Mouse (Mus musculus) monocyte, adult 5-6 weeks (primary cell): ENCODE measurements around the gene Olfr142. TPM values are rescaled to one million over a fixed set of nuclear protein-coding genes. Genes with fewer than 3 reads are reported as not detected.
"Not testable (repeated sequence)": the region's sequence is repeated elsewhere in the genome, so short reads cannot be mapped to it uniquely, and the experiment has no call there.

Experiments used
- ATAC-seq: fragments of 153-309, 156-312 bp; replicated peaks from 2 replicates; pipeline ENCODE4 v1.8.0; 2017; ENCODE audit warnings: mild to moderate bottlenecking; ENCODE audit not compliant: low TSS enrichment, insufficient number of reproducible peaks, severe bottlenecking, poor library complexity, low FRiP score
- total RNA-seq: library from RNA; stranded (forward); fragments of 200-1000, 200-491, 200-594 nt; gene quantifications from 3 replicates; pipeline ENCODE4 v1.2.3, GENCODE M21; 2017

Gene Olfr142
- not detected in 3 replicates for total RNA-seq

DNA sequence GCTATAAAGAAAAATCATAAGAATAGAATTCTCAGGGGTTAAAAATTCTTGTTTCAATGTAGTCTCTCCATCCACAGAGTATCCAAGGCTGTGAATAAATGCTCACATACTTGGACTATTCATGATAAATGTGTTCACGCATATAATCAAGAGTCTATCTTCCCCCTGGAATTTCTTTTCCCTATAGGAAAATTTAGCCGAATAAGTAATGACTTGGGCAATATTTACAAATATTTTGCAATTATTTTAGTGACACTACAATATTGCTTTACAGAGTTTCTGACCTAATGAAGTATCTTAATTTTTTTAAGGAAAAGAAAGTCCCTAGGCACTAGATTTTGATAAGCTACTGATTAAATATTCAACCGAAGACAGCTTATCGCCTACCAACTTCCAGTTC lies at the start of gene Olfr142:
TSS of gene Olfr142 (minus strand) at position 101 of the 400 bp plus-strand sequence.
- no peak for ATAC-seq

DNA sequence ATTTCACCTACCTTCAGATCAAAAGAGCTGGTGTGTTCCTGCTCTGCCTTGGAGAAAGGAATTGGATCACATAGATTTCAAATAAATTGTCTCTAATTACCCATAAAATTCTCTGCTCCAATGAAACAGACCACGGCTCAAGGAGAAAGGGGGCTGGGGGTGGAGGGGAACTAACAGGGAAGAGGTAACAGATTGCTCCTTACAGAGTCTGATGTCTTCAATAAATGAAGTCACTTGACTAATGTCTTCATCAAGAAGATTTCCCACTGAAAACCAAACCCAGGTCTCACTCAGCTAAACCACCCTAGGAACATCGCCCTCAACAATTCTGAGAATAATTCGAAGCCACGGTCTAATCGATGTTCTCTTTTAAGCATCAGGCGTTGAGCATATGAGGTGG lies 35.3 kb upstream of the Olfr142 start, which contains the start of gene Olfr1272:
TSS of gene Olfr1272 (minus strand) at position 101 of the 400 bp plus-strand sequence.
- ATAC-seq, result no peak

- ATAC-seq, result no peak
Measured at GRCm38 (mm10) chr2:90270932-90271331, 13.5 kb upstream of the Olfr142 start, which contains the start of gene Olfr1271. TSS of gene Olfr1271 (minus strand) at chr2:90271032.

- ATAC-seq, result not testable (repeated sequence)
Measured at GRCm38 (mm10) chr2:90224393-90224792, 33.0 kb downstream of the Olfr142 start, which contains the start of gene Olfr1506. TSS of gene Olfr1506 (minus strand) at chr2:90224493.

Other genes starting within 250 kb of the Olfr142 start
- gene Olfr1263, start 245.5 kb downstream of the Olfr142 start, total RNA-seq, result not detected in 3 replicates
- not detected in 3 replicates for gene Olfr1264, start 232.0 kb downstream of the Olfr142 start, total RNA-seq
- not detected in 3 replicates for gene Olfr1265, start 222.3 kb downstream of the Olfr142 start, total RNA-seq
- gene Olfr140, start 194.0 kb downstream of the Olfr142 start, total RNA-seq, result not detected in 3 replicates
- gene Olfr1269, start 136.2 kb downstream of the Olfr142 start, total RNA-seq, result not detected in 3 replicates
- gene Olfr32, start 115.3 kb downstream of the Olfr142 start, total RNA-seq, result not detected in 3 replicates
- not detected in 3 replicates for gene Olfr1270, start 104.5 kb downstream of the Olfr142 start, total RNA-seq
- gene Olfr1506, start 33.1 kb downstream of the Olfr142 start, total RNA-seq, result not detected in 3 replicates
- not detected in 3 replicates for gene Olfr1271, start 13.4 kb upstream of the Olfr142 start, total RNA-seq
- gene Olfr1272, start 35.2 kb upstream of the Olfr142 start, total RNA-seq, result not detected in 3 replicates
- 0.39 TPM in 1 of 3 replicates, not detected in the others for gene Gm13769, start 64.6 kb upstream of the Olfr142 start, total RNA-seq
- not detected in 3 replicates for gene Olfr1274-ps, start 141.1 kb upstream of the Olfr142 start, total RNA-seq